Mouse (Mus musculus): ENCODE results near the gene Slc27a1. TPM values are rescaled to one million over a fixed set of nuclear protein-coding genes. Genes with fewer than 3 reads are reported as not detected.

Gene Slc27a1
- total and polyA plus RNA-seq, 3 experiments, result 0.33 TPM; not detected in 2

GRCm38 (mm10) chr8:71537028-71537867, 31.4 kb upstream of the Slc27a1 start, which contains the start of gene Bst2:
Bst2 (minus strand) TSS chr8:71537456.
- Histone ChIP-seq H3K4me3 (ENCODE audit: low read depth, low read length) (peak within 1 kb of the TSS; percentile 77), H3K27me3 (ENCODE audit: insufficient read depth, low read length) (no peaks in the 10 kb centered on the region), H3K4me1 (ENCODE audit: insufficient read depth, low read depth, low read length) (peaks cover 49% of the 10 kb centered on the region), H3K36me3 (replicated peaks) (peaks cover 14% of the 10 kb centered on the region), H3K9me3 (replicated peaks) (no peaks in the 10 kb centered on the region)
- peak; percentile 83 for ATAC-seq (ENCODE audit: extremely low read depth, insufficient number of reproducible peaks, low FRiP score, poor library complexity, severe bottlenecking)
- TF ChIP-seq POLR2AphosphoS5 (IDR thresholded peaks at IDR 0.05; ENCODE audit: insufficient replicate concordance, low read depth, low read length) (no peak), GATA1 (IDR thresholded peaks at IDR 0.05; ENCODE audit: borderline replicate concordance, low read length) (no peak), TAL1 (conservative IDR thresholded peaks at IDR 0.05; ENCODE audit: low read depth, low read length) (no peak), GATA2 (IDR thresholded peaks at IDR 0.05; ENCODE audit: borderline replicate concordance, low read depth, low read length) (no peak)
- DNase-seq (ENCODE audit: low spot score), result peak; percentile 85

- TF ChIP-seq GATA2 (IDR thresholded peaks at IDR 0.05; ENCODE audit: borderline replicate concordance, low read depth, low read length), result no peak
- TF ChIP-seq POLR2AphosphoS5 (IDR thresholded peaks at IDR 0.05; ENCODE audit: insufficient replicate concordance, low read depth, low read length), result no peak
- TF ChIP-seq GATA1 (IDR thresholded peaks at IDR 0.05; ENCODE audit: borderline replicate concordance, low read length), result no peak
- no peak for TF ChIP-seq CTCF (IDR thresholded peaks at IDR 0.05; ENCODE audit: low read depth, low read length)
- no peak for TF ChIP-seq TAL1 (conservative IDR thresholded peaks at IDR 0.05; ENCODE audit: low read depth, low read length)
- ATAC-seq (ENCODE audit: extremely low read depth, insufficient number of reproducible peaks, low FRiP score, poor library complexity, severe bottlenecking) (peak; percentile 88), DNase-seq (ENCODE audit: low spot score) (peak; percentile 90)
- Histone ChIP-seq H3K27me3 (ENCODE audit: insufficient read depth, low read length) (no peaks in the 10 kb centered on the region), H3K36me3 (replicated peaks) (peaks cover 41% of the 10 kb centered on the region), H3K4me1 (ENCODE audit: insufficient read depth, low read depth, low read length) (peaks cover 35% of the 10 kb centered on the region), H3K9me3 (replicated peaks) (no peaks in the 10 kb centered on the region), H3K4me3 (ENCODE audit: low read depth, low read length) (peak within 1 kb of the TSS; percentile 96)
Measured at GRCm38 (mm10) chr8:71542632-71543343, 25.9 kb upstream of the Slc27a1 start, which contains the start of gene Mvb12a. Mvb12a (plus strand) TSS chr8:71542922.

GRCm38 (mm10) chr8:71543755-71544154, 24.9 kb upstream of the Slc27a1 start:
- H3K4me1 ChIP-seq (ENCODE audit: insufficient read depth, low read depth, low read length), result peaks cover 25% of the 10 kb centered on the region
- H3K4me3 ChIP-seq (ENCODE audit: low read depth, low read length), result peak overlapping the region; percentile 96; the same call in 1 of the 2 replicates
- DNase-seq (ENCODE audit: low spot score), result no peak
- ATAC-seq (ENCODE audit: extremely low read depth, insufficient number of reproducible peaks, low FRiP score, poor library complexity, severe bottlenecking), result no peak
- H3K9me3 ChIP-seq (replicated peaks), result no peaks in the 10 kb centered on the region
- H3K36me3 ChIP-seq (replicated peaks), result peaks cover 50% of the 10 kb centered on the region
- TF ChIP-seq GATA1 (IDR thresholded peaks at IDR 0.05; ENCODE audit: borderline replicate concordance, low read length) (no peak), GATA2 (IDR thresholded peaks at IDR 0.05; ENCODE audit: borderline replicate concordance, low read depth, low read length) (no peak), POLR2AphosphoS5 (IDR thresholded peaks at IDR 0.05; ENCODE audit: insufficient replicate concordance, low read depth, low read length) (no peak), TAL1 (conservative IDR thresholded peaks at IDR 0.05; ENCODE audit: low read depth, low read length) (no peak), CTCF (IDR thresholded peaks at IDR 0.05; ENCODE audit: low read depth, low read length) (no peak)
- H3K27me3 ChIP-seq (ENCODE audit: insufficient read depth, low read length), result no peaks in the 10 kb centered on the region

GRCm38 (mm10) chr8:71545053-71545452, 23.6 kb upstream of the Slc27a1 start:
- TF ChIP-seq POLR2AphosphoS5 (IDR thresholded peaks at IDR 0.05; ENCODE audit: insufficient replicate concordance, low read depth, low read length) (no peak), TAL1 (conservative IDR thresholded peaks at IDR 0.05; ENCODE audit: low read depth, low read length) (no peak), CTCF (IDR thresholded peaks at IDR 0.05; ENCODE audit: low read depth, low read length) (no peak), GATA1 (IDR thresholded peaks at IDR 0.05; ENCODE audit: borderline replicate concordance, low read length) (no peak), GATA2 (IDR thresholded peaks at IDR 0.05; ENCODE audit: borderline replicate concordance, low read depth, low read length) (no peak)
- Histone ChIP-seq H3K36me3 (replicated peaks) (peaks cover 50% of the 10 kb centered on the region), H3K4me1 (ENCODE audit: insufficient read depth, low read depth, low read length) (peaks cover 22% of the 10 kb centered on the region), H3K27me3 (ENCODE audit: insufficient read depth, low read length) (no peaks in the 10 kb centered on the region), H3K4me3 (ENCODE audit: low read depth, low read length) (no peak overlapping the region), H3K9me3 (replicated peaks) (no peaks in the 10 kb centered on the region)
- no peak for ATAC-seq (ENCODE audit: extremely low read depth, insufficient number of reproducible peaks, low FRiP score, poor library complexity, severe bottlenecking)
- no peak for DNase-seq (ENCODE audit: low spot score)

- Histone ChIP-seq H3K4me3 (ENCODE audit: low read depth, low read length) (no peak overlapping the region), H3K27me3 (ENCODE audit: insufficient read depth, low read length) (peaks cover 1% of the 10 kb centered on the region; the same call in 1 of the 2 replicates)
- DNase-seq (ENCODE audit: low spot score), result no peak
Measured at GRCm38 (mm10) chr8:71547590-71547989, 21.1 kb upstream of the Slc27a1 start.

GRCm38 (mm10) chr8:71550754-71551153, 17.9 kb upstream of the Slc27a1 start:
- H3K27me3 ChIP-seq (ENCODE audit: insufficient read depth, low read length), result peaks cover 21% of the 10 kb centered on the region
- no peaks in the 10 kb centered on the region for H3K9me3 ChIP-seq (replicated peaks)
- no peak for TF ChIP-seq GATA1 (IDR thresholded peaks at IDR 0.05; ENCODE audit: borderline replicate concordance, low read length)
- TF ChIP-seq GATA2 (IDR thresholded peaks at IDR 0.05; ENCODE audit: borderline replicate concordance, low read depth, low read length), result no peak
- TF ChIP-seq CTCF (IDR thresholded peaks at IDR 0.05; ENCODE audit: low read depth, low read length), result no peak
- no peak for TF ChIP-seq POLR2AphosphoS5 (IDR thresholded peaks at IDR 0.05; ENCODE audit: insufficient replicate concordance, low read depth, low read length)
- TF ChIP-seq TAL1 (conservative IDR thresholded peaks at IDR 0.05; ENCODE audit: low read depth, low read length), result no peak
- ATAC-seq (ENCODE audit: extremely low read depth, insufficient number of reproducible peaks, low FRiP score, poor library complexity, severe bottlenecking) (no peak), DNase-seq (ENCODE audit: low spot score) (no peak)
- peaks cover 29% of the 10 kb centered on the region for H3K36me3 ChIP-seq (replicated peaks)
- no peak overlapping the region for H3K4me3 ChIP-seq (ENCODE audit: low read depth, low read length)
- peaks cover 15% of the 10 kb centered on the region; the same call in 1 of the 2 replicates for H3K4me1 ChIP-seq (ENCODE audit: insufficient read depth, low read depth, low read length)

More at GRCm38 (mm10) chr8:71547590-71547989, 21.1 kb upstream of the Slc27a1 start:
- TF ChIP-seq TAL1 (conservative IDR thresholded peaks at IDR 0.05; ENCODE audit: low read depth, low read length) (no peak), POLR2AphosphoS5 (IDR thresholded peaks at IDR 0.05; ENCODE audit: insufficient replicate concordance, low read depth, low read length) (no peak), GATA1 (IDR thresholded peaks at IDR 0.05; ENCODE audit: borderline replicate concordance, low read length) (no peak), GATA2 (IDR thresholded peaks at IDR 0.05; ENCODE audit: borderline replicate concordance, low read depth, low read length) (no peak), CTCF (IDR thresholded peaks at IDR 0.05; ENCODE audit: low read depth, low read length) (no peak)
- H3K4me1 ChIP-seq (ENCODE audit: insufficient read depth, low read depth, low read length), result peaks cover 14% of the 10 kb centered on the region
- H3K9me3 ChIP-seq (replicated peaks), result no peaks in the 10 kb centered on the region
- ATAC-seq (ENCODE audit: extremely low read depth, insufficient number of reproducible peaks, low FRiP score, poor library complexity, severe bottlenecking), result no peak
- H3K36me3 ChIP-seq (replicated peaks), result peaks cover 46% of the 10 kb centered on the region

Measured in G1E (cell line).